Mouse (Mus musculus): Measurements from ENCODE around the gene Trmt1l. TPM values are rescaled to one million over a fixed set of nuclear protein-coding genes. Genes with fewer than 3 reads are reported as not detected.
"Not testable (repeated sequence)": the region's sequence is repeated elsewhere in the genome, so short reads cannot be mapped to it uniquely, and the experiment has no call there.

Trmt1l gene
- polyA plus RNA-seq, 1 experiment from 2014 or later = 46.7 TPM

DNA sequence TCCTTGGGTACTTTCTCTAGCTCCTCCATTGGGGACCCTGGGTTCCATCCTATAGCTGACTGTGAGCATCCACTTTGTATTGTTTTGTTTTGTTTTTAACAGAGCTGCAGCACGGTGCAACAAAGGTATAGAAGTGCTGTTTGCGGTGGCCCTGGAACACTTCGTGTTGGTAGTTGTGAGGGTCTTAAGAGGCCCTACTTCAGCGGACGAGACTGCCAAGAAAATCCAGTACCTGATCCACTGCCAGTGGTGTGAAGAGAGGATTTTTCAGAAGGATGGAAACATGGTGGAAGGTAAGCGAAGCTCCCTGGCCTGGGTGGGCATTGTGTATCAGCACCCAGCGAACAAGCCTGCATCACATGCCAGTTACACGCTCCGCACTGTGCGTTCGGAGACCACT is 23.6 kb downstream of the Trmt1l start:
- ATAC-seq (no peak), DNase-seq (ENCODE audit: low read depth, low spot score) (no peak)
- H3K27me3 ChIP-seq = no peaks in the 10 kb centered on the region
- in situ Hi-C loops (cut with MboI; ENCODE audit: low pct_unique_long_range_greater_than_20kb) = no loop called here
- POLR2A ChIA-PET = no interaction called here
- no peak for TF ChIP-seq CTCF (IDR thresholded peaks at IDR 0.05)
- CTCF ChIA-PET = no interaction called here

DNA sequence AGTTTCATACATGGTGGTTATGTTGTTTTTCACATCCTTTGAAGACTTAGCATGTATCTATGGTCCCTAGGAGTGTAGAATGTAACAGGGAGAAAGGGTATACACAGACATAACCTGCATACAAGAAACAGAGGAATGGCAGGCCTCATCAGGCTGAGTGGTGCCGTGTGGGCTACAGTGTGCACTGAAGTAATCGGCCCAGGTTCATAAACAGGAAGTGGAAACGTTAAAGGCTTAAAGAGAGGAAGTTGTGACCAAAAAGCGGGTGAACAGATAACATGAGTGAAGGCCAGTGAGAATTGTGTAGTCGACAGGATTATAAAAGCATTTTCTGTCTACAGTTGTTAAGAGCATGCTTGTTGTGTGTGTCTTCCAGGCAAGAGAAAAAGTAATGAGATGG is 28.7 kb downstream of the Trmt1l start:
- no peaks in the 10 kb centered on the region for H3K27me3 ChIP-seq
- DNase-seq (ENCODE audit: low read depth, low spot score) (no peak), ATAC-seq (no peak)
- ChIA-PET POLR2A (no interaction called here), CTCF (no interaction called here)
- in situ Hi-C loops (cut with MboI; ENCODE audit: low pct_unique_long_range_greater_than_20kb) = no loop called here
- TF ChIP-seq CTCF (IDR thresholded peaks at IDR 0.05) = no peak

DNA sequence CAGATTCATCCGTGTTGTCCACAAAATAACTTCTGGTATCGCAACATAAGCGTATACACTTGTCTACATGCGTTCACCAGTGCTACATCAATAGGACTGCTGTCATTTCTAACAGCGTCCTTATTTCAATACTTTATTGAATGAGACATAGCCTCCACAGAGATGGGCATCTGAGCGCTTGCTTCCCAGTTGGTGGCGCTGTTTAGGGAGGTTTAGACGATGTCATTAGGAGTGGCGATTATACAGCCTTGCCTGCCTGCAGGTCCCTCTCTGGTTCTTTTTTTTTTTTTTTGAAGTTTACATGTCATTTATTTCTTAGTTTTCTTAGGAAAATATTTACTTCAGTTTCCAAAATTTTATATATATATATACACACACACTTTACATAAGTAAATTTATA is 32.9 kb downstream of the Trmt1l start:
- in situ Hi-C loops (cut with MboI; ENCODE audit: low pct_unique_long_range_greater_than_20kb) = no loop called here
- TF ChIP-seq CTCF (IDR thresholded peaks at IDR 0.05) = peak; percentile 20
- H3K27me3 ChIP-seq = no peaks in the 10 kb centered on the region
- ChIA-PET CTCF (no interaction called here), POLR2A (no interaction called here)
- DNase-seq (ENCODE audit: low read depth, low spot score) (no peak), ATAC-seq (no peak)

DNA sequence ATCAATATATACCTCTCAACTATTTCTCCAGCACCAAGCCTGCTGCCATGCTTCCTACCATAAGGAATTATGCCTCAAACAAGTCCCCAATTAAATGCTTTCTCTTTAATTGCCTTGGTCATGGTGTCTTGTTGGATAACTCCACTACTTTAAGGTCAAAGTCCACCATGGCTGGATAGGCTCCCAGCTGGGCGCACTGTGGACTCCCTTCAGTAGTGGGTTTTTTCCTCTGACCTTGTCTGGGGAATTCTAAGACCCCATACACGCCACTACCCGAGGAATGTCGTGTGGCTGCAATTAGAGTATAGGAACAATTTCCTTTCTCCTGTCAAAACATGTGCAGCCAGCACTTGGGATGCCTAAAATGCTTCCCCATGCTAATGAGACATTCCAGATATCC is 36.6 kb downstream of the Trmt1l start:
- no peak for ATAC-seq
- in situ Hi-C loops (cut with MboI; ENCODE audit: low pct_unique_long_range_greater_than_20kb) = no loop called here
- no peak for TF ChIP-seq CTCF (IDR thresholded peaks at IDR 0.05)
- CTCF ChIA-PET = no interaction called here
- POLR2A ChIA-PET = no interaction called here
- no peaks in the 10 kb centered on the region for H3K27me3 ChIP-seq
- no peak for DNase-seq (ENCODE audit: low read depth, low spot score)

DNA sequence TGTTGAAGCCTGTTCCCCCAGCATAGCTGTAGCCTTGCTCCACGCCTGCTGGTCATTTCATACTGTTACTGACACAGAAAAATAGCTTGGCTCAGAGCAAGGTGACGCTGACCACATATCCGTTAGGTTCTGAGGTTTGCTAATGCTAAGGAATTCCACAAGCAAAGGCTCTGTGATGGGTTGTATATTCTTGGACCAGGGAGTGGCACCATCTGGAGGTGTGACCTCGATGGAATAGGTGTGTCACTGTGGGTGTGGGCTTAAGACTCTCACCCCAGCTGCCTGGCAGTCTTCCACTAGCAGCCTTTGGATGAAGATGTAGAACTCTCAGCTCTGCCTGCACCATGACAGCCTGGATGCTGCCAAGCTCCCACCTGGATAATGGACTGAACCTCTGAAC is 38.2 kb downstream of the Trmt1l start:
- CTCF ChIA-PET = interaction anchor here (1.1 kb wide), 1 partner anchor 240 kb away, joined by 4 read pairs; no protein-coding TSS in a partner anchor
- no peak for ATAC-seq

DNA sequence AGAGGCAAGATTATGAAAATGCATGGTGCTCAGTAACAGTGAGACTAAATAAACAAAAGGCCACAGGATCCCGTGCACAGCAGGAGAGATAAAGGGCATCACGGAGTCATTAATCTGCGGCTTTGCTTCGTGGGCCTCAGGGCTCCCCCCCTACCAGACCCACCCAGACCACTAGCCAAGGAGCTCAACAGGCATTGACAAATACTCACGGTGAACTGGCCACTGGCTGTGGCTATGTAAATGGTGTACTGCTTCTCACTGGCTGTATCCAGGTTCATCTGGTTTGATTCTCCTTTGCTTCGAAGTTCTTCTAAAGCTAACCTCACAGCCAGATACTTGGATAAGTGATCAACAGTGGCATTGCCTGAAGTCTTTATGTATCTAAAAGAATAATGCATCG is 43.1 kb downstream of the Trmt1l start:
- in situ Hi-C loops (cut with MboI; ENCODE audit: low pct_unique_long_range_greater_than_20kb) = no loop called here
- CTCF ChIA-PET = no interaction called here
- H3K27me3 ChIP-seq = no peaks in the 10 kb centered on the region
- no peak for TF ChIP-seq CTCF (IDR thresholded peaks at IDR 0.05)
- POLR2A ChIA-PET = no interaction called here
- ATAC-seq (no peak), DNase-seq (ENCODE audit: low read depth, low spot score) (no peak)

More for the DNA sequence above, 38.2 kb downstream of the Trmt1l start:
- TF ChIP-seq CTCF (IDR thresholded peaks at IDR 0.05) = no peak
- DNase-seq (ENCODE audit: low read depth, low spot score) = no peak
- POLR2A ChIA-PET = interaction anchor here (0.6 kb wide), 1 partner anchor 33 kb away, joined by 3 read pairs; no protein-coding TSS in a partner anchor
- in situ Hi-C loops (cut with MboI; ENCODE audit: low pct_unique_long_range_greater_than_20kb) = no loop called here
- no peaks in the 10 kb centered on the region for H3K27me3 ChIP-seq

DNA sequence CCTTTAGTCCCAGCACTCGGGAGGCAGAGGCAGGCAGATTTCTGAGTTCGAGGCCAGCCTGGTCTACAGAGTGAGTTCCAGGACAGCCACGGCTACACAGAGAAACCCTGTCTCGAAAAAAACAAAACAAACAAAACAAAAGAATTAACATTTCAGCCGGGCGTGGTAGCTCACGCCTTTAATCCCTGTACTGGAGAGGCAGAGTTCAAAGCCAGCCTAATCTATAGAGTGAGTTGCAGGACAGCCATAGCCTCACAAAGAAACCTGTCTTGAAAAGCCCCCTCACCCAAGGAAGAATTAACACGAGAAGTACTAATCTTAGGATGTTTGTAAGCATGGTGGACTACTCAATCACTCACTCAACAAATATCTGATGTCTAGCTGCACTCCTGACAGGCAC is 44.0 kb downstream of the Trmt1l start:
- DNase-seq (ENCODE audit: low read depth, low spot score); POLR2A ChIA-PET; CTCF ChIA-PET; H3K27me3 ChIP-seq; ATAC-seq; in situ Hi-C loops (cut with MboI; ENCODE audit: low pct_unique_long_range_greater_than_20kb): not testable (repeated sequence)

DNA sequence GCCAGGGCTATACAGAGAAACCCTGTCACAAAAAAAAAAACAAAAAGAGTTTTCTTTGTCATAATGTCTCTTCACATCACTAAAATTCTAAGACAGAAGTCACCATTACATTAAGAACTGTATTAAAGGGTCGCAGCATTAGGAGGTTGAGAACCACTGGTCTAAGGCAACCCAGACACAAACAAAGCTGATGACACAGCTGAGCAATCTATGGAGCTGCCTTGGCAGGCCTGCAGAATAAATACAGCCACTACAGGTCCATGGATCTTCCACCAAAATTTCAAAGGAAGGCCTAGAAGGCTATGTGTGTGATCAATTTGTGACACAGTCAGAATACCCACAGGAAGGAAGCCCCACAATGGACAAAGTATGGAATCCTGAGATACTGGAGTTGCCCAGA is 54.2 kb downstream of the Trmt1l start:
- in situ Hi-C loops (cut with MboI; ENCODE audit: low pct_unique_long_range_greater_than_20kb) = loop anchor here (10.0 kb wide), 1 partner anchor 222 kb away; no protein-coding TSS in a partner anchor
- ChIA-PET POLR2A (no interaction called here), CTCF (interaction anchor here (1.4 to 3.5 kb wide), 3 partner anchors 10 to 224 kb away, joined by 3 to 14 read pairs (median 4); no protein-coding TSS in a partner anchor)
- no peak for DNase-seq (ENCODE audit: low read depth, low spot score)
- no peak for TF ChIP-seq CTCF (IDR thresholded peaks at IDR 0.05)
- H3K27me3 ChIP-seq = no peaks in the 10 kb centered on the region
- no peak for ATAC-seq

DNA sequence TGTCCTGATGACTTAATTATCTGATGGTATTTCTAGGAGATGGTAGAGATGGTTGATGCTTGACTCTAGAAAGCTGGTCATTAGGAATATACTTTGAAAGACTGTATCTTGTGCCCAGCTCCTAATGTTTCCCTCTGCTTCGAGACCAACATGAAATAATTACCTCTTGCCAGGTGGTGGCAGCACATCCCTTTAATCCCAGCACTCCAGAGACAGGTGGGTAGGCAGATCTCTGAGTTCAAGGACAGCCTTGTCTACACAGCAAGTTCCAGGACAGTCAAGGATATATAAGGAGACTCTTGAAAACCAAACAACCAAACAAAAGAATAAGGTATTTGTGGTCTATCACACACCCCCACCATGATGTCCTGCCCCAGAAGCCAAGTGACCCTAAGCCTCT is 55.2 kb downstream of the Trmt1l start:
- ChIA-PET POLR2A (no interaction called here), CTCF (interaction anchor here (1.6 to 3.5 kb wide), 2 partner anchors 9 to 223 kb away, joined by 4 to 14 read pairs; no protein-coding TSS in a partner anchor)
- in situ Hi-C loops (cut with MboI; ENCODE audit: low pct_unique_long_range_greater_than_20kb) = loop anchor here (10.0 kb wide), 1 partner anchor 221 kb away; no protein-coding TSS in a partner anchor
- peak; percentile 55 for TF ChIP-seq CTCF (IDR thresholded peaks at IDR 0.05)
- no peak for ATAC-seq
- DNase-seq (ENCODE audit: low read depth, low spot score) = no peak
- no peaks in the 10 kb centered on the region for H3K27me3 ChIP-seq

DNA sequence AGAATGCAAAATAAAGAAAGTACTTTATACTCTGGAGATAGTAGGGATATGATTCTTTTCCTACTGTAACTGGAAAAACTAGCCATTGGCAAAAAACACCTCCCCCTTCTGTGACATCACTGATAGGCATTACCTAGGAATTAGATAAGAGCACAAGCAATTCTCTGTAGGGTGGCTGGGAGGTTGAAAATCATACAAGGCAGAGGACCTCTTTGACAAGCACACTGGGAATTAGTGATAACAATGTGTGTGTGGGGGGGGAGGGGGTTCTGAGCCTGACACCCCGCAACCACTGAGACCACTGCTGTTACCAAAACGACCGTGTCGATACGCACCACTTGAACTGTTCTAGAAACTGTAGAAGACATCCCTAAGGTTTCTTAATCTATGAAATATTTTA is 56.4 kb downstream of the Trmt1l start:
- ATAC-seq (no peak), DNase-seq (ENCODE audit: low read depth, low spot score) (no peak)
- POLR2A ChIA-PET = no interaction called here
- in situ Hi-C loops (cut with MboI; ENCODE audit: low pct_unique_long_range_greater_than_20kb) = loop anchor here (10.0 kb wide), 1 partner anchor 220 kb away; no protein-coding TSS in a partner anchor
- CTCF ChIA-PET = no interaction called here
- TF ChIP-seq CTCF (IDR thresholded peaks at IDR 0.05) = no peak
- H3K27me3 ChIP-seq = no peaks in the 10 kb centered on the region

DNA sequence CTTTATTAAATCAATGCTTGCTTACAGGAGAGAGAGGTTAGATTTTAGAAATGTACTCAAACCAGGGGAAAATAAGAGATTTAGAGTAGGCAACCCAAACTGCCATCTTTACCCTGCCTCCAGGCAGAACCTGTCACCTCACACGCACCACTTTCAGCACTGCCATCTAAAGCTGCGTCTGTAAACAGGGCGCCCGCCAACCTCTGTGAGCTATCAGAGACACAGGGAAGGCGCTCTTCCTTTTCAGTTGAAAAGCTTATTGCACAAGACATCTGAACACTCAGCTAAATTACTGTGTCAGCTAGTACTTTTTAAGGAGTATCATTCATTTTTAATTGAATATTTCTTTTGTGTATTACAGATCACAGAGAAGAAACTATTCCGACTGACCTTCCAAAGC is 61.5 kb downstream of the Trmt1l start:
- TF ChIP-seq CTCF (IDR thresholded peaks at IDR 0.05) = no peak
- no peak for DNase-seq (ENCODE audit: low read depth, low spot score)
- ATAC-seq = no peak
- H3K27me3 ChIP-seq = no peaks in the 10 kb centered on the region
- in situ Hi-C loops (cut with MboI; ENCODE audit: low pct_unique_long_range_greater_than_20kb) = loop anchor here (10.0 kb wide), 1 partner anchor 215 kb away; no protein-coding TSS in a partner anchor
- ChIA-PET CTCF (interaction anchor here (1.6 kb wide), 1 partner anchor 10 kb away, joined by 5 read pairs; no protein-coding TSS in a partner anchor), POLR2A (no interaction called here)

DNA sequence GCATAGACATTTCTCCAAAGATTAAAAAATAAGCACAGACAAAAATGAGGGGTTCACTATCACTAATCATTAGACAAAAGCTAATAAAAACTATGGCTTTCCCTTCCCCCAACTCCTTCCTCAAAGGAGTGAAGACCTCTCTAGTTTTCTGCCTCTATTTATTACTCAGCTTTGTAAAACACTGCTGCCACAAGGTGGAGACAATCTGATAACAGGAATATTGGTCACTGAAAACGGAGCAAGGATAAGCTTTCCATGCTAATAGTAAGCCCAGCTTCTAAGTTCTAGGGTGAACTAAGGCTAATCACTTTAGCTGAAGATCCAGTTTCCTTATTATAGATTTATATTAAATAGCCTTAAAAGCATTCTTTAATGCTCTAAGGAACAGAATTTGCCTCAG is 64.1 kb downstream of the Trmt1l start:
- no peak for ATAC-seq
- TF ChIP-seq CTCF (IDR thresholded peaks at IDR 0.05) = peak; percentile 24
- no peaks in the 10 kb centered on the region for H3K27me3 ChIP-seq
- ChIA-PET CTCF (interaction anchor here (0.6 to 3.6 kb wide), 7 partner anchors 8 to 213 kb away, joined by 3 to 14 read pairs (median 3); partner anchors contain the start of gene Rnf2), POLR2A (interaction anchor here (0.5 kb wide), 1 partner anchor 149 kb away, joined by 5 read pairs; no protein-coding TSS in a partner anchor)
- no peak for DNase-seq (ENCODE audit: low read depth, low spot score)
- in situ Hi-C loops (cut with MboI; ENCODE audit: low pct_unique_long_range_greater_than_20kb) = no loop called here
